Mouse (Mus musculus) testis, adult 2 months (tissue): ENCODE measurements around the gene Basp1. TPM values are rescaled to one million over a fixed set of nuclear protein-coding genes. Genes with fewer than 3 reads are reported as not detected.

Source experiments
- H3K27ac ChIP-seq: fragments of 200-500 bp; 2 replicates; pipeline ENCODE4 v1.5.1; 2012; ENCODE audit warnings: low read depth, low read length; ENCODE audit not compliant: control insufficient read depth, insufficient read depth
- H3K27me3 ChIP-seq: fragments of 200-500 bp; 2 replicates; pipeline ENCODE4 v1.6.1; 2012; ENCODE audit warnings: mild to moderate bottlenecking, low read length, moderate library complexity; ENCODE audit not compliant: control insufficient read depth, insufficient read depth
- H3K36me3 ChIP-seq: fragments of 200-500 bp; 2 replicates; pipeline ENCODE4 v1.6.1; 2012; ENCODE audit warnings: mild to moderate bottlenecking, low read length; ENCODE audit not compliant: control insufficient read depth, insufficient read depth
- H3K4me1 ChIP-seq: fragments of 200-500 bp; 2 replicates; pipeline ENCODE4 v1.6.1; 2012; ENCODE audit warnings: low read length; ENCODE audit not compliant: control insufficient read depth, insufficient read depth
- H3K4me3 ChIP-seq: fragments of 200-500 bp; 2 replicates; pipeline ENCODE4 v1.5.1; 2012; ENCODE audit warnings: low read depth, mild to moderate bottlenecking, low read length, moderate library complexity, mixed read lengths; ENCODE audit not compliant: control insufficient read depth
- CTCF ChIP-seq: fragments of 200-500 bp; IDR thresholded peaks from 2 replicates; pipeline ENCODE4 v1.5.1; 2012; ENCODE audit warnings: low read depth, mild to moderate bottlenecking, inconsistent platforms, low read length, moderate library complexity; ENCODE audit not compliant: control insufficient read depth, insufficient read depth, insufficient replicate concordance
- POLR2A ChIP-seq: fragments of 200-500 bp; IDR thresholded peaks from 2 replicates; pipeline ENCODE4 v1.6.1; 2012; ENCODE audit warnings: low read depth, mild to moderate bottlenecking, inconsistent platforms, low read length, moderate library complexity; ENCODE audit not compliant: control insufficient read depth
- polyA plus RNA-seq: library from polyadenylated mRNA; depleted of rRNA; stranded (reverse); fragments of >200 nt; gene quantifications from 2 replicates; pipeline ENCODE4 v1.2.3, GENCODE M21; 2012

Gene Basp1
- polyA plus RNA-seq, 1 experiment: 11.8 TPM

DNA sequence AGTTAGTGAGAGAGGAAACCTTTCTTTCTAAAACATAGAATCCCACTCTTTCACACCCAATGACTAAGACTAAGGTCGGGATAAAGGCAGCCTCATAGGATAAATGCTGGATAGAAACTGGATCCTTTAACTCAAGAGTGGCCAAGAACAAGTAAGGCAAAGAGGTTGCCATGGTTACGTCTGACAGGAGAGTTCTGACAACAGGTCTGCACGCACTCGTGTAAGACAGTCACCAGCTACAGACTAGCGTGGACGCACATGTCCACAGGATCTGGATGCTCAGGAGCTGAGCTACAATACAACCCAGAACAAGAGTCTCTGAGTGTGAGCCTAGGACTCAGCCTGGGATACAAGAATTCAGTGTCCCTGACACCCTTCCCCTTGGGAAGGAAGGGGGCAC lies 26.0 kb downstream of the Basp1 start:
- no peaks in the 10 kb centered on the region for H3K4me1 ChIP-seq
- no peaks in the 10 kb centered on the region for H3K27me3 ChIP-seq
- H3K27ac ChIP-seq: no peak overlapping the region
- TF ChIP-seq CTCF (no peak), POLR2A (no peak)
- H3K36me3 ChIP-seq: no peaks in the 10 kb centered on the region
- H3K4me3 ChIP-seq: no peak overlapping the region

DNA sequence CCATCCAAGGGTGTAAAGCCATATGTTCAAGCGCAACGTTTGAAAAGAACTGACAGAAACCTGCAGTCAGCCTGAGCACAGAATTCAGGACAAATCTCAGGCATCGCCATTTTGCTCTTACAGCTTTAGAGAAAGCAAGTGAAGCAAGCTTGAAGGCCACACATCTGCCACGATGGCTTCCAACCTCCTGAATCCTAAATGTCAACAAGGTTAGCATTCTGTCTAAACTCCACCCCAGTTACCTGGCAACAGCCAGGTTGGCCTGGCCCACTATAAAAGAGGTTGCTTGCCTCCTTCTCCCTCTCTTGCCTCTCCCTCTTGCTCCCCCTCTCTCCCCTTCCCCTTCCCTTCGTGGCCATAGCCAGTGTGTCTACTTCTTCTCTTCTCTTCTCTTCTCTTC lies 33.5 kb downstream of the Basp1 start:
- Histone ChIP-seq H3K27ac (no peak overlapping the region), H3K4me3 (no peak overlapping the region), H3K4me1 (no peaks in the 10 kb centered on the region), H3K27me3 (no peaks in the 10 kb centered on the region), H3K36me3 (no peaks in the 10 kb centered on the region)
- TF ChIP-seq POLR2A (no peak), CTCF (no peak)

DNA sequence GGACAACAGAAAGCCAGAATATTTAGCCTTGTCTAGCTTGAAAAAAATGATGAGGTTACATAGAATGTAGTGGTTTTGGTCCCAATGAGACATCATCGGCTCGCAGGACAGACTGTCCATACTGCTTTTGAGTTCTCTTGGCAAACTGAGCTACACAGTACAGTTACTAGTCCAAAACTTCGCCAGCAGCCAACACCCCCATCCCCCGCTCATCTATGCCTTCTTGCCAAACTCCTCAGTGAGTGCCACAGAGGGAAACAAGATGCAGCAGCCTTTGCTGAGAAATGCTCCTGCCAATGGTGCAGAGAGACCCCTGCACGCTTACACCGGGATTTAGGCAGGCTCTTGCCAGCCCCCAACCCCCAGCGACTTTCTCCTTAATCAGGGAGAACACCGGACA lies 34.9 kb downstream of the Basp1 start:
- Histone ChIP-seq H3K27ac (no peak overlapping the region), H3K36me3 (no peaks in the 10 kb centered on the region), H3K4me3 (no peak overlapping the region), H3K27me3 (no peaks in the 10 kb centered on the region), H3K4me1 (no peaks in the 10 kb centered on the region)
- TF ChIP-seq POLR2A: no peak
- no peak for TF ChIP-seq CTCF

DNA sequence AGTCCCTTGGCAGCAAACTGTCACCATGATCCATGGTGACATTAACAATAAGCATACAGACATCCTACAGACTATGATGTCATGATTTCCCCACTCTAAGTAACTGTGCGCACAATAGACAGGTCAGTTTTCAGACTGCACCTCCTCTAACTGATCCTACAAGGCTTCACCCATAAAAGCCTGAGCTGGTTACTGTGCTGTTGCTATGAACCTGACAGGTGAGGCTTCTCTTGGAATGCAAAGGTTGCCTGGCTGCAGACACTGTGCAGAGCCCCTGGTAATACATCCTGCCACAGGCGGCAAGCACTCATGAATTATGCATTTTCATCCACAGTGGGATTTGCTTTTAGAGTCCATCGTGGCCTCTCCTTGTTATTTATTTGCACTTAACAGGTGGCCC lies 36.6 kb downstream of the Basp1 start:
- Histone ChIP-seq H3K36me3 (no peaks in the 10 kb centered on the region), H3K4me1 (no peaks in the 10 kb centered on the region), H3K27ac (no peak overlapping the region), H3K27me3 (no peaks in the 10 kb centered on the region), H3K4me3 (no peak overlapping the region)
- TF ChIP-seq POLR2A (no peak), CTCF (no peak)

DNA sequence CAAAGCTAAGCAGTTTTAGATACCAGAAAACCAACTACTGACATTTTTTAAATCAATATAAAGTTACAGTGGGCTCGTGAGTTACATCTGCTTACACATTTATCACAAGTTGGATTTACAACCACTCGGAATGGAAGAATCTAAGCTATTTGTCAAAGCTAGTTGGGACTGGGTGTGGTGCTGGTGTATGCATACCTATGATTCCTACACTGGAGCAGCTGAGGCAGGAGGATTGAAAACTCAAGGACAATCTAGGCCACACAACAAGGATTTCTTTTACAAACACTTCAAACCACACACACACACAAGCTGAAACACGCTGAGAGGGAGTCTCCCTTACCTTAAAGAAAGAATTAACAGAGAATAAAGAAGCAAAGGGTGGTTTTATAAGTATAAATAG lies 40.1 kb downstream of the Basp1 start:
- no peaks in the 10 kb centered on the region for H3K27me3 ChIP-seq
- H3K4me3 ChIP-seq: no peak overlapping the region
- H3K27ac ChIP-seq: no peak overlapping the region
- no peaks in the 10 kb centered on the region for H3K36me3 ChIP-seq
- TF ChIP-seq POLR2A: no peak
- TF ChIP-seq CTCF: no peak
- H3K4me1 ChIP-seq: no peaks in the 10 kb centered on the region

DNA sequence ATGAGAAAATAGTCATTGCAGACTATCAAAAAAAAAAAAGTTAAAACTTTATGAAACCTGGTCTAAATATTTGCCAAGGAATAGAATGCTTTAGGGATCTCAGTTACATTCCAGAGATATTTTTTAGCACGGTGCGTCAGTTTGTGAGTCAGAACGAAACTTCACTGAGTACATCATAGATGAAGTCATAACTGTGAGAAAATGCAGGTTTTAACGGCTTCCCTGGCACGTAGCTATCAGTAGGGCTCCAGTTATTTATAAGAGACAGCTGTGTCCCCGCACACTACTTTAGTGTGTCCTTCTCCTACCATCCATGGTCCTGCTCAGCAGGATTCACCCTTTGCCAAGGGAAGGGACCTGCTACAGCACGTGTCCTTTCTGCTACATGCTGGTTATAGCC lies 44.0 kb downstream of the Basp1 start:
- Histone ChIP-seq H3K27ac (no peak overlapping the region), H3K36me3 (no peaks in the 10 kb centered on the region), H3K4me3 (no peak overlapping the region), H3K4me1 (0 out of 2 replicates have a peak, but pooled peaks cover 5% of the 10 kb centered on the region), H3K27me3 (no peaks in the 10 kb centered on the region; the same call in 1 of the 2 replicates)
- TF ChIP-seq CTCF (no peak), POLR2A (no peak)

DNA sequence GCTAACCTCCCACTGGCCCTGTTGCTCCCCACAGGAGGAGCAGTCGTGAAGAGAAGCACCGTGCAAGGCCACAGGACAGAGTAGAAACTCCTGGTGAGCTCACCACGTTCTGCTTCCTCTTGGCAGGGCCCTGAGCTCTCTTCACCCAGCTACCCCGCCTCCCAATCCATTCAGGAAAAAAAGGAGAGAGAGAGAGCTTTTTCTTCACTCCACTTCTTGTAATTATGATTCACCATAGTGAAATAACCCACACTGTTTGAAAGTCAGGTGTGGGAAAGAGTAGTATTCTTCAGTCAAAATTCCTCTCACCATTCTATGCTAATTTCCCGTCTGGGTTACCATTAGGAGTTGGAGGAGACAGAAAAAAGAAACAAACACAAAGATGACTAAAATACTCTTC lies 48.1 kb downstream of the Basp1 start:
- TF ChIP-seq POLR2A (no peak), CTCF (no peak)

More for the DNA sequence above, 48.1 kb downstream of the Basp1 start:
- H3K36me3 ChIP-seq: no peaks in the 10 kb centered on the region
- H3K4me1 ChIP-seq: peaks cover 11% of the 10 kb centered on the region
- H3K27ac ChIP-seq: peak overlapping the region; percentile 58; the same call in 1 of the 2 replicates
- H3K27me3 ChIP-seq: peaks cover 6% of the 10 kb centered on the region
- H3K4me3 ChIP-seq: no peak overlapping the region
